Mouse (Mus musculus) cerebellum, postnatal 25 days (tissue): ENCODE results near the gene Gm20903.
"Not testable (repeated sequence)": the region's sequence is repeated elsewhere in the genome, so short reads cannot be mapped to it uniquely, and the experiment has no call there.

Experiments used
- DNase-seq, 2 experiments: peaks; one replicate each; pipeline ENCODE4 v3.0.0; 2021; ENCODE audit warnings: mixed read lengths in 2 of 2

The Gm20903 gene

DNA sequence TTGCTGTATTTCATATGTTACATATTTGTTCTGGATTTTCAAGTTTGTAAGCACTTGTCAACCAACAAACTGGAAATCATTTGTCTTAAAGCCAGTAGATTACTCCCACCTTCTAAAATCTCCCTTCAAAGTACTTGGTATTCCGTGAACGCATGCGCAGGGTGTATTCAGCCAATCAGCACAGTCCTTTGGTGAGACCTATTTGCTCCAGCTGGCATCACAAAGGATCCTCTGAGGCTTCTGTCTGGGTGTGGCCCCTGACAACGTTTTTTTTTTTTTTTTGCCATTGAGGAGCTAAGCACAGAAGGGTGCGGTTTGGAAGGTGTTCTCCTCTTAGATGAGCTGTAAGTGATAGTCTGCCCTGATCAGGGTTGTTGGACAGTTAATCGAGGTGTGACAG, at the start of gene Gm20903:
Gm20903 (plus strand) TSS at position 301 of the 400 bp plus-strand sequence.
- not testable (repeated sequence) for DNase-seq
